Mouse (Mus musculus): ENCODE results near the gene Plcg2. TPM values are rescaled to one million over a fixed set of nuclear protein-coding genes. Genes with fewer than 3 reads are reported as not detected.

Plcg2 gene
- polyA plus RNA-seq, 1 experiment from 2014 or later: 1.3 TPM

DNA sequence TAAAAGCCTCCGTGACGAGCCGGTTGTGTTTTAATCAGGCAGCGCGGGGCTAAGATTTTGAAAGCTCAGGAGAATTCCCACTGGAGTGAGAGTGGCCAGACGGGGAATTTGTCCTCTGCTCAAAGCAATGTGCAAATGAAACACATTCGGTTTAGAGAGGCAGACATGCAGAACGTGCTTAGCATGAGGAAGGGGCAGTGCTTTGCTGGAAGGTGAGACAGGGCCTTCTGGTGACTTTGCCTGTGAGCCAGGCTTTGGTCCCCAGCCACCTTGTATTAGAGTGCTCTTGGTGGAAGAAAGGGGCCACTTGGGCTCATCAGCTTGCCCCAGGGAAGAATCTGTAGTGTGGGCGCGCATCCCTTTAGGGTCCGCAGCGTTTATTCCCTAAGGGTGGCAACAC is 106.0 kb downstream of the Plcg2 start:
- no peak overlapping the region for H3K9ac ChIP-seq (replicated peaks)
- H3K9me3 ChIP-seq (replicated peaks): no peaks in the 10 kb centered on the region
- WGBS: 75% methylated on average over 12 of the region's 12 CpGs
- H3K27me3 ChIP-seq (replicated peaks): no peaks in the 10 kb centered on the region
- no peaks in the 10 kb centered on the region for H3K4me1 ChIP-seq
- no peak overlapping the region for H3K27ac ChIP-seq (replicated peaks)
- no peak overlapping the region for H3K4me2 ChIP-seq
- no peaks in the 10 kb centered on the region for H3K36me3 ChIP-seq
- no peak for ATAC-seq (ENCODE audit: low FRiP score)
- no peak overlapping the region for H3K4me3 ChIP-seq (replicated peaks)

DNA sequence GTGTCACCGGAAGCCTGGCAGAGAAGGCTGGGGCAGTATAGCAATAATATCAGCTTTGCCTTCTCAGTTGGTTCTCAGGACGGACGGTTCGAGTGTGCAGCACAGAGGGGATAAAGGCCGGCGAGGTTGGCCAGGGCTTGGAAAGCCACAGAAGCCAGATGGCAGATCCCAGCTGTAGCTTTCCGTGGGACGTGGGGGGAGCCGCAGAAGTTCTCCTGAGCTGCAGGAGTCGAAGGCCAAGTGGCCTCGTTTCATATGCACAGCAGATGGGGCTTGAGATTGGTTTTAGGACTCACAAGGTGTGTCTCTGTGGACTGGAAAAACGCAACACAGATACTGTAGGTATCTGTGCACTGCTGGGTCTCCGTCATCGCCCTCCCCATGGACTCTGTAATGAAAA is 106.6 kb downstream of the Plcg2 start:
- H3K9ac ChIP-seq (replicated peaks): no peak overlapping the region
- WGBS: 82% methylated on average over 14 of the region's 14 CpGs
- no peak overlapping the region for H3K4me3 ChIP-seq (replicated peaks)
- H3K4me1 ChIP-seq: no peaks in the 10 kb centered on the region
- ATAC-seq (ENCODE audit: low FRiP score): no peak
- H3K36me3 ChIP-seq: no peaks in the 10 kb centered on the region
- H3K4me2 ChIP-seq: no peak overlapping the region
- H3K27ac ChIP-seq (replicated peaks): no peak overlapping the region
- no peaks in the 10 kb centered on the region for H3K9me3 ChIP-seq (replicated peaks)
- H3K27me3 ChIP-seq (replicated peaks): no peaks in the 10 kb centered on the region

DNA sequence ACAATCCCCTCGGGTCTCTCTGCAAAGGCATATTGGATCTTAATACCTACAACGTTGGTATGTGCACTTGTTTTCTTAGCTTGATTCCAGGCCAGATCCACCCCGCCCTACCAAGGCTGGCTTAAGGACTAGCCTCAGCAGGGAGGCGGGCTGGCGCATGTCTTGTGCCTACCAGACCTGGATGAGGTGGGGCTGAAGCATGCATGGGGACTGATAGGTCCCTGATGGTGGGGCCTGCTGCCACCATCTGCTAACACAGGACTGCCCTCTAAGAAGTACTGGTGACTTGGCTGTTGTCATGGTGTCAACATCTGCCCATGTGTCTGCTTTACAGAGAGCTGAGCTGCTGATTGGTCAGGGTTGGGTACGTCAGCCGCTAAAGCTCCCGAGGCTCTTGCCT is 107.1 kb downstream of the Plcg2 start:
- H3K27ac ChIP-seq (replicated peaks): no peak overlapping the region
- no peak overlapping the region for H3K4me2 ChIP-seq
- H3K9ac ChIP-seq (replicated peaks): no peak overlapping the region
- no peaks in the 10 kb centered on the region for H3K9me3 ChIP-seq (replicated peaks)
- 86% methylated on average over 8 of the region's 8 CpGs for WGBS
- no peaks in the 10 kb centered on the region for H3K4me1 ChIP-seq
- no peak overlapping the region for H3K4me3 ChIP-seq (replicated peaks)
- no peak for ATAC-seq (ENCODE audit: low FRiP score)
- H3K36me3 ChIP-seq: no peaks in the 10 kb centered on the region
- H3K27me3 ChIP-seq (replicated peaks): no peaks in the 10 kb centered on the region

DNA sequence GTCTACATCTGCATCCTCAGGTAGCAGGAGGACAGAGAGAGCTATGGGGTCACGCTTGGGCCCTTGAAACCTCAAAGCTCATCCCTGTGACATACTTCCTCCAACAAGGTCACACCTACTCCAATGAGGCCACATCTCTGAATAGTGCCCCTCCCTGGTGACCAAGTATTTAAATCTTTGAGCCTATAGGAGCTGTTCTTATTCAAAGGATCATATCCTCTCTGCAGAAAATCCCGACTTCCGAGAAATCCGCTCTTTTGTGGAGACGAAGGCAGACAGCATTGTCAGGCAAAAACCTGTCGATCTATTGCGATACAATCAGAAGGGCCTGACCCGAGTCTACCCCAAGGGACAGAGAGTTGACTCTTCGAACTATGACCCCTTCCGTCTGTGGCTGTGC is 112.4 kb downstream of the Plcg2 start:
- H3K9me3 ChIP-seq (replicated peaks): 0 out of 2 replicates have a peak, but pooled peaks cover under 1% of the 10 kb centered on the region
- H3K27ac ChIP-seq (replicated peaks): no peak overlapping the region
- no peak overlapping the region for H3K4me3 ChIP-seq (replicated peaks)
- H3K4me1 ChIP-seq: no peaks in the 10 kb centered on the region
- no peak for ATAC-seq (ENCODE audit: low FRiP score)
- no peaks in the 10 kb centered on the region for H3K27me3 ChIP-seq (replicated peaks)
- no peaks in the 10 kb centered on the region for H3K36me3 ChIP-seq
- 93% methylated on average over 10 of the region's 10 CpGs for WGBS
- H3K4me2 ChIP-seq: no peak overlapping the region
- no peak overlapping the region for H3K9ac ChIP-seq (replicated peaks)

DNA sequence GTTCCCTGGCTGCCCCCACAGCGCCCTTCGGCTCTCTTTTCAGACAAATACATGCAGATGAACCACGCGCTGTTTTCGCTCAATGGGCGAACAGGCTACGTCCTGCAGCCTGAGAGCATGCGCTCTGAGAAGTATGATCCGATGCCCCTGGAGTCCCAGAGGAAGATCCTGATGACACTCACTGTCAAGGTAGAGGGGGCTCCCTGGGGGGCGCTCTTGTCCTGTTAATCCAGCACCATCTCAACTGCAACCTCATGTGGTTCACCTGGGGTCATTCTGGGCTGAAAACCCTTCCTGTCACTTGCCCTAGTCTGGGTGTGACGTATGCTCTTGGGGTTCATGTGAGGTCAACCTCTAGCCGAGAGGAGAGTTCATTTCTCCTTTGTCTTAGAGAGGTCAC is 114.8 kb downstream of the Plcg2 start:
- Histone ChIP-seq H3K9me3 (replicated peaks) (0 out of 2 replicates have a peak, but pooled peaks cover 7% of the 10 kb centered on the region), H3K4me2 (no peak overlapping the region), H3K4me3 (replicated peaks) (no peak overlapping the region), H3K9ac (replicated peaks) (no peak overlapping the region), H3K27ac (replicated peaks) (no peak overlapping the region), H3K36me3 (no peaks in the 10 kb centered on the region), H3K4me1 (no peaks in the 10 kb centered on the region), H3K27me3 (replicated peaks) (no peaks in the 10 kb centered on the region)
- ATAC-seq (ENCODE audit: low FRiP score): no peak
- WGBS: 71% methylated on average over 12 of the region's 12 CpGs

DNA sequence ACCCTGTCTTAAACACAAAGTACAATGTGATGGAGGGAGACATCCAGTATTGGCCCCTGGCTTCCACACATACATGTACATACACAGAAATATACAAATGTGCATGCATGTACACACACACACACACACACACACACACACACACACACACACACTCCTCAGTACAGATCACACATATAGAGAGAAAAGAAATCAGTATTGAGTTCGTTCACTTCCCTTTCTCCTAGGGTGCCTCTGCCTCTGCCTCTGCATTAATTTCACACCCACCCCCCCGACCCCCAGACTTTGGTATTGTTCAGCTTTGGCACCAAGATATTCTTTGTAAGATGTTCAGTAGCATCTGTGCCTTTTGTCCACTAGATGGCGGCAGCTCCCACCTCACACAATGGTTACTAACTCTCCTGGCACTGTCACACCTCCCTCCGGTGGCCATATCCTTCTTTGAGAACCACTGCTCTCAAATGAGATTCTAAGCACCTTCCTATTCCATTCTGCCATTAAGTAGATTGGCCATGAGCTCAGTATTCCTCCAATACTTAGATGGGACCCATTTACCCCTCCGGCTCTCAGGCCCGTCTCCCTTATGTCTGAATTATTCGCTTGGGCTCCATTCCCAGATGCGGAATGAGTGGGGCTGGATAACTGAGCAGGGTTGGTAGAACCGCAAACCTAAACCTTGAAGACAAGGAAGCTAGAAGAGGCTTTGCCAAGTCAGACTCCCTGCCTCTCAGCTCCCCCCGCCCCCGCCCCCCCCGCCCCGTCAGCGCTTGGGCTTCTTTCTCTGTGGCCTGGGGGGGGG is 128.1 kb downstream of the Plcg2 start:
- no peaks in the 10 kb centered on the region for H3K9me3 ChIP-seq (replicated peaks)
- H3K4me1 ChIP-seq: 0 out of 2 replicates have a peak, but pooled peaks cover 8% of the 10 kb centered on the region
- no peak overlapping the region for H3K4me2 ChIP-seq
- H3K27me3 ChIP-seq (replicated peaks): no peaks in the 10 kb centered on the region
- no peaks in the 10 kb centered on the region for H3K36me3 ChIP-seq
- 67% methylated on average over 14 of the region's 14 CpGs for WGBS
- H3K9ac ChIP-seq (replicated peaks): no peak overlapping the region
- no peak overlapping the region for H3K4me3 ChIP-seq (replicated peaks)
- peak overlapping the region; percentile 39; the same call in 1 of the 2 replicates for H3K27ac ChIP-seq (replicated peaks)
- ATAC-seq (ENCODE audit: low FRiP score): peak; percentile 47; the same call in 1 of the 2 replicates

DNA sequence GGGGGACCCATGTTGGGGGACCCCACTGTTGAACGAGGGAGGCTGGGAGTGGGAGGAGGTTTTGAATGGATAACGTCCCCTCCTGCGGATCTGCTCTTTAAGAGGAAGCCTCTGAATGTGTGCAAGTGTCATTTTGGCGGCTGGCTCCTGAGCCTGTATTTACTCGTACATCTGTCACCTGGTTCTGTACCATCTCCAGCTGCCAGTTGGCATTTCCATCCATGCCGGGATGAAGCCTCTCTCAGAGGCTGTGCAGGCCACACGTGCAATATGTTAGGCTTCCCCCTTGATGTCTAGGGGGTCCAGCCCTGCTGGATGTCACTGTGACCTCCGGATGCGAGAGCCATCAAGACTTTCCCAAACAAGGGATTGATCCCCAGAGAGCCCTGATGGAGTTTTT is 129.0 kb downstream of the Plcg2 start:
- H3K4me2 ChIP-seq: no peak overlapping the region
- ATAC-seq (ENCODE audit: low FRiP score): no peak
- no peak overlapping the region for H3K9ac ChIP-seq (replicated peaks)
- H3K4me1 ChIP-seq: 0 out of 2 replicates have a peak, but pooled peaks cover 8% of the 10 kb centered on the region
- 65% methylated on average over 9 of the region's 9 CpGs for WGBS
- H3K36me3 ChIP-seq: no peaks in the 10 kb centered on the region
- H3K9me3 ChIP-seq (replicated peaks): no peaks in the 10 kb centered on the region
- H3K27me3 ChIP-seq (replicated peaks): no peaks in the 10 kb centered on the region
- no peak overlapping the region for H3K4me3 ChIP-seq (replicated peaks)
- no peak overlapping the region for H3K27ac ChIP-seq (replicated peaks)

DNA sequence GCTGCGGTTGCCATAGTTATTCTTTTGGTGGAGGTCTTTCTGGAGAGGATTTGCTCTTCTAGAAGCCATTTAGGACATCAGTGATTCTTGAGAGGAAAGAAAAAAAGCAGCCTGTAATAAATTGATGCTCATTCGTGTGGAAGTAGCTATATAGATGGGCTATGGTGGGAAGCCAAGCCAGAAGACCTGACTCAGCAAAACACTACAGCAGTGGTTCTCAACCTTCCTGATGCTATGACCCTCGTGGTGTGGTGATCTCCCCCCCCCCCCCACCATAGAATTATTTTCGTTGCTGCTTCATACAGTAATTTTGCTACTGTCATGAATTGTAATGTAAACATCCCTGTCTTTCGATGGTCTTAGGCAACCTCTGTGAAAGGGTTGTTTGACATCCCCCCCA is 134.4 kb downstream of the Plcg2 start:
- no peak overlapping the region for H3K27ac ChIP-seq (replicated peaks)
- no peak overlapping the region for H3K4me2 ChIP-seq
- no peak for ATAC-seq (ENCODE audit: low FRiP score)
- H3K4me3 ChIP-seq (replicated peaks): no peak overlapping the region
- H3K9ac ChIP-seq (replicated peaks): no peak overlapping the region
- H3K36me3 ChIP-seq: no peaks in the 10 kb centered on the region
- no peaks in the 10 kb centered on the region for H3K4me1 ChIP-seq
- 81% methylated on average over 5 of the region's 5 CpGs for WGBS
- no peaks in the 10 kb centered on the region for H3K9me3 ChIP-seq (replicated peaks)
- H3K27me3 ChIP-seq (replicated peaks): no peaks in the 10 kb centered on the region

DNA sequence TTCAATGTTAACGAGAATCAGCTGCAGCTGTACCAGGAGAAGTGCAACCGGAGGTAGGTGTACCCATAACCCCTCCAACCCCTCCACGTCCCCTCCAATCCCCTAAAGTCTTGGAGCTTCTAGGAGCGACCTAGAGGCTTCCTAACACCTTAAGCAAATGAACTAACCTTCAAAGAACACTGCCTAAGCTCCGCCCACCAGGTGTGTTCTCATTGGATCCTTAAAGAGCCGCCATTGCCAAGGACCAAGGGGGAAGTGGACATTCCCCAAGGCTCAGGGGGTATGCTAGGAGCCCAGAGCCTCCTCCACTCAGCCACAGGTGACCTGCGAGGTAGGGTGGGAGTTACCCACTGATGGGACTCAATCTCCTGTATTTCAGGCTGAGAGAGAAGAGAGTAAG is 136.3 kb downstream of the Plcg2 start:
- WGBS: 91% methylated on average over 7 of the region's 7 CpGs
- no peak overlapping the region for H3K9ac ChIP-seq (replicated peaks)
- H3K27ac ChIP-seq (replicated peaks): no peak overlapping the region
- H3K9me3 ChIP-seq (replicated peaks): no peaks in the 10 kb centered on the region
- no peaks in the 10 kb centered on the region for H3K36me3 ChIP-seq
- no peaks in the 10 kb centered on the region for H3K27me3 ChIP-seq (replicated peaks)
- no peak overlapping the region for H3K4me3 ChIP-seq (replicated peaks)
- no peak overlapping the region for H3K4me2 ChIP-seq
- no peaks in the 10 kb centered on the region for H3K4me1 ChIP-seq
- ATAC-seq (ENCODE audit: low FRiP score): no peak

DNA sequence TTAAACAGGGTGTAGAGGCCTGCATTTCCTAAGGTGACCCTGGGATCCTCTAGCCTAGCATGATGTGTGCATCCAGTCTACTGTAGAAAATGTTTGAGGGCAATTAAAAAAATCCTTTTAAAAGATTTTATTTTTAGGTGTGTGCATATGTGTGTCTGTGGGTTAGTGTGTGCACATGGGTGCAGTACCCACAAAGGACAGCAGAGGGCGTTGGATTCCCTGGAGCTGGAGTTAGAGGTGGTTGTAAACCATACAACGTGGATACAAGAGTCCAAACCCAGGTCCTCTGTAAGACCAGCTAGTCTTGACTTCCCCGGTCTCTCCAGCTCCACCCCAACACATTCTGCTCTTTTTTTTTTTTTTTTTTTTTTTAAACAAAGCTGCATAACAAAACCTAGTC is 139.4 kb downstream of the Plcg2 start:
- ATAC-seq (ENCODE audit: low FRiP score): no peak
- Histone ChIP-seq H3K27me3 (replicated peaks) (no peaks in the 10 kb centered on the region), H3K9me3 (replicated peaks) (no peaks in the 10 kb centered on the region), H3K4me3 (replicated peaks) (no peak overlapping the region), H3K36me3 (no peaks in the 10 kb centered on the region), H3K27ac (replicated peaks) (no peak overlapping the region), H3K4me1 (no peaks in the 10 kb centered on the region), H3K4me2 (no peak overlapping the region), H3K9ac (replicated peaks) (no peak overlapping the region)
- 66% methylated on average over 3 of the region's 3 CpGs for WGBS

DNA sequence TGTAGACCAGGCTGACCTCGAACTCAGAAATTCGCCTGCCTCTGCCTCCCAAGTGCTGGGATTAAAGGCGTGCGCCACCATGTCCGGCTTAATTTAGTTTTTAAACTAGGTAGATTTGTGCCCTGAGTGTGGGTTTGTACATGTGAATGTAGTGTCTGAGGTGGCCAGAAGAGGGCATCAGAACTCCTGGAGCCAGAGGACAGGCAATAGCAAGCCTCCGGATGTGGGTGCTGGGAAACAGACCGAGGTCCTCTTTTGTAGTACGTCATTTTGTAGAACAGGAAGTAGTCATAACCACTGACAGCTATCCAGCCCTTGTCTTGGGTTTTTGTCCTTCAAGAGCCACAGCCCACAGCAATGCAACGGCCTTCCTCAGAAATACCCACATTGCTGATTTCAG is 141.5 kb downstream of the Plcg2 start:
- H3K4me2 ChIP-seq: no peak overlapping the region
- H3K9ac ChIP-seq (replicated peaks): no peak overlapping the region
- H3K27me3 ChIP-seq (replicated peaks): no peaks in the 10 kb centered on the region
- H3K36me3 ChIP-seq: no peaks in the 10 kb centered on the region
- no peaks in the 10 kb centered on the region for H3K4me1 ChIP-seq
- H3K27ac ChIP-seq (replicated peaks): no peak overlapping the region
- H3K9me3 ChIP-seq (replicated peaks): no peaks in the 10 kb centered on the region
- H3K4me3 ChIP-seq (replicated peaks): no peak overlapping the region
- WGBS: 95% methylated on average over 9 of the region's 9 CpGs
- no peak for ATAC-seq (ENCODE audit: low FRiP score)

DNA sequence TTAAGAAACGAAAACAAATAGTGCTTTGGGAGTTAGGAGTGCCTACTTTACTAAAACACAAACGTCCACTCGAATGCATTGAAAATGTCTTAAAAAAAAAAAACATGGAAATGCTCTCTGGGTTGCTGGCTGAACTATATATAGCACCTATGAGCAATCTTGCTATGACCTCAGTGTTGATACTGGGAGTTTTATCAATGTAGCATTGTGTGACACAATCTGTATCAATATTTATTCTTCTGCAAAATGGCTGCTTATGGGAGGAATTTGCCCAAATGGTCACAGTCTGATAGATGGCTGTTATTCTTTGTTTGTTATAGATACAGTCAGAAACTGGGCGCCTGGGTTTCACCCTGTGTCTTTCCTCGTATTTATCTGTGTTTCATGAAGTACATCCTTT is 147.4 kb downstream of the Plcg2 start:
- Histone ChIP-seq H3K4me3 (replicated peaks) (no peak overlapping the region), H3K9ac (replicated peaks) (no peak overlapping the region), H3K27me3 (replicated peaks) (no peaks in the 10 kb centered on the region), H3K4me2 (no peak overlapping the region), H3K4me1 (no peaks in the 10 kb centered on the region), H3K27ac (replicated peaks) (no peak overlapping the region), H3K36me3 (no peaks in the 10 kb centered on the region), H3K9me3 (replicated peaks) (no peaks in the 10 kb centered on the region)
- 68% methylated on average over 5 of the region's 5 CpGs for WGBS
- no peak for ATAC-seq (ENCODE audit: low FRiP score)
